Mouse (Mus musculus) spleen, adult 2 months (tissue): ENCODE results near the gene Pgm3. TPM values are rescaled to one million over a fixed set of nuclear protein-coding genes. Genes with fewer than 3 reads are reported as not detected.

Source experiments
- DNase-seq, 2 experiments: peaks; one replicate each; pipeline versions ENCODE4 v3.0.0 to v3.0.0-alpha.2; 2012 to 2021; ENCODE audit warnings: low spot score in 2 of 2, low read depth in 1 of 2
- H3K27ac ChIP-seq: fragments of 200-500 bp; 2 replicates; pipeline ENCODE4 v1.5.1; 2012; ENCODE audit warnings: low read length, inconsistent platforms; ENCODE audit not compliant: insufficient read depth
- H3K27me3 ChIP-seq: fragments of 200-500 bp; 2 replicates; pipeline ENCODE4 v1.6.1; 2012; ENCODE audit warnings: mild to moderate bottlenecking, moderate library complexity, low read length, inconsistent platforms; ENCODE audit not compliant: control insufficient read depth, insufficient read depth
- H3K36me3 ChIP-seq: fragments of 200-500 bp; 2 replicates; pipeline ENCODE4 v1.6.1; 2012; ENCODE audit warnings: mild to moderate bottlenecking, low read length, inconsistent platforms; ENCODE audit not compliant: control insufficient read depth, insufficient read depth
- H3K4me1 ChIP-seq: fragments of 200-500 bp; 2 replicates; pipeline ENCODE4 v1.6.1; 2011; ENCODE audit warnings: inconsistent platforms; ENCODE audit not compliant: control insufficient read depth, insufficient read depth, insufficient read length
- H3K4me3 ChIP-seq: fragments of 200-500 bp; 2 replicates; pipeline ENCODE4 v1.5.1; 2011; ENCODE audit warnings: mild to moderate bottlenecking, inconsistent platforms; ENCODE audit not compliant: insufficient read depth, insufficient read length; ENCODE audit errors: extremely low read depth
- CTCF ChIP-seq: fragments of 200-500 bp; IDR thresholded peaks from 2 replicates; pipeline ENCODE4 v1.5.1; 2011; ENCODE audit warnings: mild to moderate bottlenecking, inconsistent platforms; ENCODE audit not compliant: insufficient read depth, insufficient read length, insufficient replicate concordance; ENCODE audit errors: extremely low read depth
- POLR2A ChIP-seq: fragments of 200-500 bp; IDR thresholded peaks from 2 replicates; pipeline ENCODE4 v1.6.1; 2011; ENCODE audit warnings: low read depth, low read length, inconsistent platforms
- WGBS: fragments of 180-500 bp; shearing (Covaris S2); methylation state at CpG from one replicate; pipeline ENCODE4 v1.1.7; 2018; 5-methylcytosine and 5-hydroxymethylcytosine counted together
- polyA plus RNA-seq: library from polyadenylated mRNA; depleted of rRNA; stranded (reverse); fragments of >200 nt; gene quantifications from 2 replicates; pipeline ENCODE4 v1.2.3, GENCODE M21; 2012

Pgm3 gene
- polyA plus RNA-seq, 1 experiment = 2.2 TPM

GRCm38 (mm10) chr9:86579657-86580056, 8.0 kb upstream of the Pgm3 start:
- no peaks in the 10 kb centered on the region; the same call in 1 of the 2 replicates for H3K4me1 ChIP-seq
- 0 out of 2 replicates have a peak overlapping the region, but pooled peaks have one; percentile 5 for H3K4me3 ChIP-seq
- no peaks in the 10 kb centered on the region for H3K27me3 ChIP-seq
- no peak for TF ChIP-seq POLR2A
- TF ChIP-seq CTCF = no peak
- peak in 1 of 2 experiments; percentile 23 for DNase-seq
- no peak overlapping the region for H3K27ac ChIP-seq
- 8% methylated on average over 10 of the region's 10 CpGs for WGBS
- H3K36me3 ChIP-seq = no peaks in the 10 kb centered on the region

GRCm38 (mm10) chr9:86575178-86575577, 3.5 kb upstream of the Pgm3 start:
- Histone ChIP-seq H3K4me1 (no peaks in the 10 kb centered on the region; the same call in 1 of the 2 replicates), H3K36me3 (no peaks in the 10 kb centered on the region), H3K4me3 (no peak overlapping the region), H3K27me3 (no peaks in the 10 kb centered on the region), H3K27ac (no peak overlapping the region)
- TF ChIP-seq CTCF (no peak), POLR2A (no peak)
- 92% methylated on average over 6 of the region's 6 CpGs for WGBS
- DNase-seq = no peak

- 68% methylated on average over 20 of the region's 20 CpGs for WGBS
- TF ChIP-seq CTCF (no peak), POLR2A (no peak)
- H3K27me3 ChIP-seq = no peaks in the 10 kb centered on the region
Observed at GRCm38 (mm10) chr9:86573616-86574303, 2.1 kb upstream of the Pgm3 start.

GRCm38 (mm10) chr9:86572636-86573291, 1.1 kb upstream of the Pgm3 start:
- Histone ChIP-seq H3K27me3 (no peaks in the 10 kb centered on the region), H3K36me3 (peaks cover under 1% of the 10 kb centered on the region), H3K27ac (no peak overlapping the region), H3K4me1 (no peaks in the 10 kb centered on the region), H3K4me3 (peak overlapping the region; percentile 94)
- 4% methylated on average over 13 of the region's 13 CpGs for WGBS
- peak; percentile 63; the same call in 1 of the 2 replicates for TF ChIP-seq CTCF
- TF ChIP-seq POLR2A = no peak
- peak; percentile 68 to 85 for DNase-seq

More at GRCm38 (mm10) chr9:86573616-86574303, 2.1 kb upstream of the Pgm3 start:
- H3K36me3 ChIP-seq = no peaks in the 10 kb centered on the region
- H3K27ac ChIP-seq = no peak overlapping the region
- no peak for DNase-seq
- H3K4me3 ChIP-seq = no peak overlapping the region
- H3K4me1 ChIP-seq = no peaks in the 10 kb centered on the region

- no peak for TF ChIP-seq POLR2A
- no peak for TF ChIP-seq CTCF
- DNase-seq = peak in 1 of 2 experiments; percentile 40
- WGBS = 3% methylated on average over 25 of the region's 25 CpGs
- Histone ChIP-seq H3K4me3 (peak overlapping the region; percentile 94), H3K27me3 (no peaks in the 10 kb centered on the region), H3K36me3 (peaks cover 2% of the 10 kb centered on the region), H3K4me1 (no peaks in the 10 kb centered on the region), H3K27ac (no peak overlapping the region)
Observed at GRCm38 (mm10) chr9:86572196-86572595, 554 bp upstream of the Pgm3 start.

- Histone ChIP-seq H3K4me1 (no peaks in the 10 kb centered on the region), H3K27ac (no peak overlapping the region), H3K4me3 (no peak overlapping the region), H3K36me3 (peaks cover 6% of the 10 kb centered on the region), H3K27me3 (no peaks in the 10 kb centered on the region)
- no peak for DNase-seq
- TF ChIP-seq CTCF = no peak
- TF ChIP-seq POLR2A = no peak
- 33% methylated on average over 8 of the region's 8 CpGs for WGBS
Observed at GRCm38 (mm10) chr9:86570946-86571345, 696 bp downstream of the Pgm3 start.
